Mouse (Mus musculus): ENCODE data around the gene Aox2. TPM values are rescaled to one million over a fixed set of nuclear protein-coding genes. Genes with fewer than 3 reads are reported as not detected.

Aox2 gene
- polyA plus RNA-seq, 1 experiment from 2014 or later: 0.04 TPM

- Histone ChIP-seq H3K4me3 (ENCODE audit: low read depth, low read length) (no peak overlapping the region), H3K9ac (ENCODE audit: low read length) (no peak overlapping the region), H3K36me3 (ENCODE audit: control insufficient read depth, insufficient read depth, low read length) (no peaks in the 10 kb centered on the region), H3K27ac (replicated peaks) (no peak overlapping the region), H3K9me3 (ENCODE audit: control insufficient read depth, low read length) (no peaks in the 10 kb centered on the region), H3K4me2 (replicated peaks; ENCODE audit: low read depth) (no peak overlapping the region), H3K4me1 (replicated peaks; ENCODE audit: control insufficient read depth, insufficient read depth) (no peaks in the 10 kb centered on the region), H3K27me3 (ENCODE audit: control insufficient read depth, insufficient read depth, low read length) (no peaks in the 10 kb centered on the region)
- 78% methylated on average over 6 of the region's 6 CpGs for WGBS
- no peak for DNase-seq (ENCODE audit: low spot score)
- TF ChIP-seq EP300 (optimal IDR thresholded peaks at IDR 0.05) (no peak), CTCF (IDR thresholded peaks at IDR 0.05; ENCODE audit: low read depth) (no peak)
- no peak for ATAC-seq (ENCODE audit: low FRiP score, low TSS enrichment)
These were observed 23.9 kb downstream of the Aox2 start for GRCm38 (mm10) chr1:58302015-58302414.

- Histone ChIP-seq H3K27ac (replicated peaks) (no peak overlapping the region; the same call in 1 of the 2 replicates), H3K27me3 (ENCODE audit: control insufficient read depth, insufficient read depth, low read length) (no peaks in the 10 kb centered on the region), H3K9ac (ENCODE audit: low read length) (no peak overlapping the region), H3K4me3 (ENCODE audit: low read depth, low read length) (no peak overlapping the region), H3K36me3 (ENCODE audit: control insufficient read depth, insufficient read depth, low read length) (no peaks in the 10 kb centered on the region), H3K9me3 (ENCODE audit: control insufficient read depth, low read length) (no peaks in the 10 kb centered on the region), H3K4me2 (replicated peaks; ENCODE audit: low read depth) (no peak overlapping the region), H3K4me1 (replicated peaks; ENCODE audit: control insufficient read depth, insufficient read depth) (no peaks in the 10 kb centered on the region)
- 86% methylated on average over 6 of the region's 6 CpGs for WGBS
- TF ChIP-seq EP300 (optimal IDR thresholded peaks at IDR 0.05) (no peak), CTCF (IDR thresholded peaks at IDR 0.05; ENCODE audit: low read depth) (no peak)
- DNase-seq (ENCODE audit: low spot score) (no peak), ATAC-seq (ENCODE audit: low FRiP score, low TSS enrichment) (no peak)
These were observed 24.9 kb downstream of the Aox2 start for GRCm38 (mm10) chr1:58303009-58303408.

GRCm38 (mm10) chr1:58303726-58304125 lies 25.6 kb downstream of the Aox2 start:
- Histone ChIP-seq H3K36me3 (ENCODE audit: control insufficient read depth, insufficient read depth, low read length) (no peaks in the 10 kb centered on the region), H3K4me1 (replicated peaks; ENCODE audit: control insufficient read depth, insufficient read depth) (no peaks in the 10 kb centered on the region), H3K4me2 (replicated peaks; ENCODE audit: low read depth) (no peak overlapping the region), H3K27me3 (ENCODE audit: control insufficient read depth, insufficient read depth, low read length) (no peaks in the 10 kb centered on the region), H3K9ac (ENCODE audit: low read length) (no peak overlapping the region), H3K4me3 (ENCODE audit: low read depth, low read length) (no peak overlapping the region), H3K27ac (replicated peaks) (peak overlapping the region; percentile 83), H3K9me3 (ENCODE audit: control insufficient read depth, low read length) (no peaks in the 10 kb centered on the region)
- ATAC-seq (ENCODE audit: low FRiP score, low TSS enrichment) (peak; percentile 43; the same call in 1 of the 2 replicates), DNase-seq (ENCODE audit: low spot score) (peak; percentile 36)
- WGBS: 33% methylated on average over 4 of the region's 4 CpGs
- TF ChIP-seq CTCF (IDR thresholded peaks at IDR 0.05; ENCODE audit: low read depth) (no peak), EP300 (optimal IDR thresholded peaks at IDR 0.05) (no peak)

GRCm38 (mm10) chr1:58304296-58304695 lies 26.2 kb downstream of the Aox2 start:
- Histone ChIP-seq H3K27me3 (ENCODE audit: control insufficient read depth, insufficient read depth, low read length) (no peaks in the 10 kb centered on the region), H3K4me3 (ENCODE audit: low read depth, low read length) (no peak overlapping the region), H3K9ac (ENCODE audit: low read length) (no peak overlapping the region), H3K9me3 (ENCODE audit: control insufficient read depth, low read length) (no peaks in the 10 kb centered on the region), H3K4me1 (replicated peaks; ENCODE audit: control insufficient read depth, insufficient read depth) (no peaks in the 10 kb centered on the region), H3K36me3 (ENCODE audit: control insufficient read depth, insufficient read depth, low read length) (no peaks in the 10 kb centered on the region), H3K4me2 (replicated peaks; ENCODE audit: low read depth) (no peak overlapping the region; the same call in 1 of the 2 replicates), H3K27ac (replicated peaks) (peak overlapping the region; percentile 83)
- DNase-seq (ENCODE audit: low spot score) (peak; percentile 76), ATAC-seq (ENCODE audit: low FRiP score, low TSS enrichment) (peak; percentile 86)
- no peak for TF ChIP-seq CTCF (IDR thresholded peaks at IDR 0.05; ENCODE audit: low read depth)
- TF ChIP-seq EP300 (optimal IDR thresholded peaks at IDR 0.05): no peak
- WGBS: 32% methylated on average over 12 of the region's 12 CpGs

- DNase-seq (ENCODE audit: low spot score) (peak; percentile 61), ATAC-seq (ENCODE audit: low FRiP score, low TSS enrichment) (peak; percentile 71)
- no peaks in the 10 kb centered on the region for H3K27me3 ChIP-seq (ENCODE audit: control insufficient read depth, insufficient read depth, low read length)
- H3K9me3 ChIP-seq (ENCODE audit: control insufficient read depth, low read length): no peaks in the 10 kb centered on the region
- no peak overlapping the region for H3K9ac ChIP-seq (ENCODE audit: low read length)
- peak overlapping the region; percentile 49; the same call in 1 of the 2 replicates for H3K27ac ChIP-seq (replicated peaks)
- 60% methylated on average over 8 of the region's 8 CpGs for WGBS
- H3K36me3 ChIP-seq (ENCODE audit: control insufficient read depth, insufficient read depth, low read length): no peaks in the 10 kb centered on the region
- TF ChIP-seq EP300 (optimal IDR thresholded peaks at IDR 0.05) (peak; percentile 70), CTCF (IDR thresholded peaks at IDR 0.05; ENCODE audit: low read depth) (no peak)
- no peaks in the 10 kb centered on the region for H3K4me1 ChIP-seq (replicated peaks; ENCODE audit: control insufficient read depth, insufficient read depth)
- H3K4me3 ChIP-seq (ENCODE audit: low read depth, low read length): no peak overlapping the region
- H3K4me2 ChIP-seq (replicated peaks; ENCODE audit: low read depth): no peak overlapping the region
These were observed 29.1 kb downstream of the Aox2 start for GRCm38 (mm10) chr1:58307181-58307580.

GRCm38 (mm10) chr1:58308594-58308993 lies 30.5 kb downstream of the Aox2 start:
- WGBS: 89% methylated on average over 8 of the region's 8 CpGs
- Histone ChIP-seq H3K4me3 (ENCODE audit: low read depth, low read length) (no peak overlapping the region), H3K4me2 (replicated peaks; ENCODE audit: low read depth) (no peak overlapping the region), H3K27ac (replicated peaks) (no peak overlapping the region), H3K9me3 (ENCODE audit: control insufficient read depth, low read length) (no peaks in the 10 kb centered on the region), H3K4me1 (replicated peaks; ENCODE audit: control insufficient read depth, insufficient read depth) (no peaks in the 10 kb centered on the region), H3K36me3 (ENCODE audit: control insufficient read depth, insufficient read depth, low read length) (no peaks in the 10 kb centered on the region), H3K9ac (ENCODE audit: low read length) (no peak overlapping the region), H3K27me3 (ENCODE audit: control insufficient read depth, insufficient read depth, low read length) (no peaks in the 10 kb centered on the region)
- TF ChIP-seq EP300 (optimal IDR thresholded peaks at IDR 0.05): no peak
- no peak for TF ChIP-seq CTCF (IDR thresholded peaks at IDR 0.05; ENCODE audit: low read depth)
- ATAC-seq (ENCODE audit: low FRiP score, low TSS enrichment) (no peak), DNase-seq (ENCODE audit: low spot score) (no peak)

Measured in stomach, postnatal 0 days (tissue).